Mouse (Mus musculus) layer of hippocampus, postnatal 14 days (tissue): ENCODE measurements at regions not wholly inside any gene's neighbourhood (a gene's known extent, or its start where the extent isn't known, plus 50 kb on each side); places are given as distances from the start of the nearest gene placed in this dataset.

Source experiments
- DNase-seq, 2 experiments: peaks; one replicate each; pipeline ENCODE4 v3.0.0; 2021 to 2022; ENCODE audit warnings: low spot score in 2 of 2, mixed read lengths in 1 of 2

DNA sequence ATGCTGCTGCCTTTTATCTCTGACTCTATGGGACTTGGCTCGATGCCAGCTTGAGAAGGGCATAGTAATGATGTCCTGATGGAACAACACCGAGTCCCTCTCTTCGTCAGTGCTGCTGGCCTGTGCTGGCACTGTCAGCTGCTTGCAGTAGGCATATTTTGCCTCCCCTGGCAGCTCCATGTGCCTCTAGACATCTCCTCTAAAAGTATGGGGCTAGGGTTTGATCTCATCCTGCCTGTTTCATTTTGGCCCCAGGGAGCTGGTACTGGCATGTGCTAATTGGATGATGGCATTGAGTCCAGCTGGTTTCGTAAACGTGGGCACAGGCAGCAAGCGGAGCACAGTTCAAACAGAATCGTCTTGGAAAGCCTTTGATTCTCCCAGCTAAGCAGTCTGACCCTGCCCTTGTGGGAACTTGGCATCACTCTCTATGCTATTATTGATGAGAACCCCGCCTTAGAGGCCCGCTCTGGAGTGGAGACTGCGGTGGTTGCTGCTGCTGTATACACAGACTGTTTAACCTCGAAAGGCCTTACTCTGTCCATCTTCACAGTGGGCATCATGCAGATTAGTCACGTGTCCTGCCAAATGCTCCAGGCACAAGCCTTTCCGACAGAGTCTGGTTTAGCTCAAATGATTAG is 153.0 kb upstream of the Ppp2r3a start:
- peak; percentile 43 to 69 for DNase-seq

DNA sequence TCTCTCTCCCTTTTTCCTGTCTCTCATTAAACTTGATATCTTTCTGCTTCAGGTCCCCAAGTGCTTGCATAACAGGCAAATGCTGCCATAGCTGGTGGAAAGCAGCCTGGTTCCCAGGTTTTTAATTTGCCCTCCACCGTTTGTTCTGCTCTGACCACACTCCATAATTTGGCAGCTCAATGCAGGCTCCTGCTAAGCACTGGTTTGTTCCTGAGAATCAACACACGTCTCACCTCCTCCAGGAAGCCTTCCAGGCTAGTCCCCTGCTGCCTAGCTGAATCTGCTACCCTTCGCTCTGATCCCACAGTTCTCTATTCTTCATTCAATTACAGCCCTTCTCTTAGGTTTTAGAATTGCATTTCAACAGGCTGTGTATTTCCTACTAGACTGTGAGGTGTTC is 152.4 kb upstream of the Ppp2r3a start:
- DNase-seq: no peak

DNA sequence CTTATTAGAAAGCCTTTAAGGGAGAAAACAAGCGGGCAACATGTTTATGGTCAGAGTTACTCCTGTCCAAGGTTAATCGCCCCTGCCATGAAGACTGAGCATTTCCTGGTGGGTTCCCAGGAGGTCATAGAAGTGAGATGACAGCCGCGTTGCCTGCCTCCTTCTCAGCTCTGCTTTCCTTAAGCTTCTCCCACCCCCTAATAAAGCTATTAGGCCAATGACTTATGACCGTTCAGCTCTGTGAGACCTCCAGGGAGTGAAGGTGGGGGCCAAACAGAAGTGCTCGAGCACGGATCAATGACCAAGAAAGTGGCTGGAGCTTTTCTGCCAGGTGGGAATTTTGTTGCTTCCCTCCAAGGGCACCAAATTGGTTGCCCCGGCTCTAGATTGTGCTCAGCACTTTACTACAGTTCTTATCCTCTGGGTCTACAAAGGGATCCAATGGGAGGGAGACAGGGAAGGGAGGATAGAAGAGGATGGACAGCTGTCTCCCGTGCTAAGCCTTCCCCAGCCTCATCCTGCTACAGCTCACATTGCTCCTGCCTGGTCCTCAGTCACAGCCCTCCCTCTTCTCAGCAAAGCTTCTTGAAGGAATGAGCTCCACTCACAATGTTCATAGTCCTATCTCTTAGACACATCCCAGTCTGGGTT is 151.1 kb upstream of the Ppp2r3a start:
- DNase-seq: no peak

DNA sequence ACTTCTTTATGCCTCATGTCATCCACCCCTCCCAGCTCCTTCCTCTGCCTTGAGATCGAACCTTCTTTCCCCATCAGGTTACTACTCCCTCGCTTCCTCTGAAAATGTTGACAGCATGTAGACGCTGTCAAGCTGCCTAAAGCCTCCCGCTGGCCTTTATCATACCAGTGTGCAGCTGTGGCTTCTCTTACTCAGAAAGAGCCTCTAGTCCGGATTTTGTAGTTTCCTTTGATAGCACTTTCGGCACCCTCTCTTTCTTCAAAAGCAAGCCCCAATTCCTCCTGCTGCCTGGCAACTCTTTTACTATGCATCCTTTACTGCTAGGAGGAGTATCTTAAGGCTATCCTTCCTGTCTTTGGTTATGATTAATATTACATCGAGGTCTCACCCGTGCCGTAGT is 149.8 kb upstream of the Ppp2r3a start:
- DNase-seq: no peak

DNA sequence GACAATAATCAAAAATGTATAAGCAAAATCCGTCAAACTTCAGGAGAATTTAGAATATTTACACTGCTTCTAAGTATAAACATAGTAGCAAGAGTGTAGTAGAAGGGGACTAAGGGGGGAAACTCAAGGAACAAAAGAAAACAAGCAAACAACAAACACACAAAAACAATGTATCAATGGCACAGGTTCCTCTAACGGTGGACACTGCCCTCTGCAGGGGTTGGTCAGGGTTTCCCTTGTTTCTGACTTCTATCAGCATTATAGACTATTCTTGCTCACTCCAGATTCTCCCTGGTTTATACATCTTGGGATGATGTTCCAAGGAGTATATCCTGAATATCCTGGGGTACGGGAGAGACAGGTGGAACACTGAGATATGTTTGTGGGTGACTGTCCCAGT is 147.3 kb upstream of the Ppp2r3a start:
- no peak for DNase-seq

DNA sequence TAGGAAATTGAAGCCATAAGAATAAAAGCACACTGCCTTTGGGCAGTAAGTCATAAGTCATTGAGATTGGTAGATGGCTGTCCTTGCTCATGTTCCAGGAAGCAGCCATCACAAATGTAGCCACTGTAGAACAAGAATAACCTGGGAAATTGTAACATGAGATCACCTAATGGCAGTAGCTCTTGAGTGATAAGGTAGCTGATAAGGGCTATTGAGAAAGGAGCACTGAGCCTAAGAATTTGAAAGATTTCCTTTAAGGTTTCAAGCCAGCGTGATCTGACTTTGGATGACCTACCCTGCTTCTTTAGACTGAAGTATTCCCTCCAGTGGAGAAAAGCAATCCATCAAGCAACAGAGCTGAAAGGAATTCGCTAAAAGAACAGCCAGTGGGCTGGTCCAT is 117.8 kb upstream of the Ppp2r3a start:
- DNase-seq: no peak

DNA sequence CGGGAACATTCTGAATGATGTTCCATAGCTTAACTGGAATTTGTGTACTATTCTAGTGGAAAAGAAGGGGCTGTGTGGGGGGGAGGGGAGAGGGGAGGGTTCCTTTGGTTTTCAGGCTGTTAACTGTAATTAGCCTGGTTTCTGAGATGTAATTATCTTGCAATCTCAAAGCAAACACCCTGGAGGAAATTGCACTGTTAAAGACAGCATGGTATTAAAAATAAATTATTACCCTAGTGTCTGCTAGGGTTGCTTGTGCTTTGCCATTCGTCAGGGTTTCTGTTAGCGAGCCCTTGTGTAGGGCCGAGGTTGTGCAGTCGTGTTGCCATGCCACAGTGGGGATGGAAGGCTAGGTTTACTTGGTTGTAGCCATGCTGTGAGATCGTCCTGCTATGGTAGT is 105.0 kb upstream of the Ppp2r3a start:
- DNase-seq: no peak

DNA sequence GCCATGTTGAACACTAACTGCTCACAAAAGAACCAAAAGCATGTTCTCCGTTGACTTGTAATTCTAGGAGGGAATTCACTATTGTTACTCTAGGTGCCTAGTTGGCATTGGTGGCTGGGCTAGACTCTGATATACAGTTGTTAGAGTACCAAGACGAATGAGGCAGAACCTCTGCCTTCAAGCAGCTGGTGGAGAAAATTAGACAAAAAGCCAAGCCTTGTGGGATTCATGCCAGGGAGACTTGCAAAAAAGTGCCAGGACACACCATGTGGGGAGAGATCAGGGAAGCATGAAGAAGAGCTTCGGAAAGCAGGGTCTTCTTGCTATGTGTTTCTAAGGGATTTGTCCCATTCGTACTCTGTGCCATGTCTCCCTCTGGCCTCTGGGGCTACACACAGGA is 97.2 kb upstream of the Ppp2r3a start:
- no peak for DNase-seq

DNA sequence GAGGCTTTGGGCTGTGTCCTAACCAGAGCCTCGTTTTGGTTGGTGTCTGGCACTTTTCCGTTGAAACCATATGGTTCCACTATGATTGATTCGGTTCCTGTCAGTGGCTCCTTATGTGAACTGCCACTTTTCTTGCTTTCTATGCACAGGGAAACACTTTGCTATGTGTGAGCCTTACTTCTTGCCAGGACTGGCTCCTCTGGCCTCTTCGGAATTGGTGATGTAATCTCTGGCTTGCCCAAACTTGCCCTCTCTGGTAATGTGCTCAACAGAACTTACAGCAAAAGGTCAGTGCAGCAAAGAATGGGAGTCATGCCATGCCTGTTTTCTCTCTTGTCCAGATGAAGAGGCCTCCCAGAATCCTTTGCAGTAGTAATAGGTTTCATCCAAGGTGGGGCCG is 91.3 kb upstream of the Ppp2r3a start:
- no peak for DNase-seq

DNA sequence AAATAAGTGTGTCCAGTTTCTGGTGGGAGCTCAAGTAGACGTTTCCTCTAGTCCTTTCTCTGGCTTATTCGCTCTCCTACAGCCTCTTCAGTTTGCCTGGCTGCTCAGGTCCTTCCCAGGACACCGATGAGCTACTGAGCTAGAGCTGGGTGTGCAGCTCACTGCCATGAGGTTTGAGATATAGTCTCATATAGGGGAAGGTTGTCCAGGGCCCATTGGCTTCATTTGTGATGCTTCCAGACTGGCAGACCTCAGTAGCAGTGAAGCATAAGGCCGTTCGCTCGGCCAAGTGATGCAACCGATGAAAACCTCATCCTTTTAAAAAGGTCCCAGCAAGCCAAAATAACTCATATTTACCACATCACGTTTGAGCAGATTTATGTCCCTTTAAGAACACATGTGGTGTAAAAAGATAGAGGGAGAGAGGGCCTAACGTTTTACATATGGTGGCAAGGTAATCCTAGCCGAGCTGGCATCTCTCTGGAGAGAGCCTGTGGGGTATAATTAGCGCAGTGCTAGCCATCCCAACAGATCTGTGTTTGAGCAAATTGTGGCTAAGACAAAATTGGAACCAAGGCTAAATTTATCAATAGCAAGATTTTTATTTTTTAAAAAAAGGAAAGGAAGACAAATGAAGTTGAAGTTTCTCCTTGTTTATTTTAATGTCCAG is 89.3 kb upstream of the Ppp2r3a start:
- DNase-seq: no peak

DNA sequence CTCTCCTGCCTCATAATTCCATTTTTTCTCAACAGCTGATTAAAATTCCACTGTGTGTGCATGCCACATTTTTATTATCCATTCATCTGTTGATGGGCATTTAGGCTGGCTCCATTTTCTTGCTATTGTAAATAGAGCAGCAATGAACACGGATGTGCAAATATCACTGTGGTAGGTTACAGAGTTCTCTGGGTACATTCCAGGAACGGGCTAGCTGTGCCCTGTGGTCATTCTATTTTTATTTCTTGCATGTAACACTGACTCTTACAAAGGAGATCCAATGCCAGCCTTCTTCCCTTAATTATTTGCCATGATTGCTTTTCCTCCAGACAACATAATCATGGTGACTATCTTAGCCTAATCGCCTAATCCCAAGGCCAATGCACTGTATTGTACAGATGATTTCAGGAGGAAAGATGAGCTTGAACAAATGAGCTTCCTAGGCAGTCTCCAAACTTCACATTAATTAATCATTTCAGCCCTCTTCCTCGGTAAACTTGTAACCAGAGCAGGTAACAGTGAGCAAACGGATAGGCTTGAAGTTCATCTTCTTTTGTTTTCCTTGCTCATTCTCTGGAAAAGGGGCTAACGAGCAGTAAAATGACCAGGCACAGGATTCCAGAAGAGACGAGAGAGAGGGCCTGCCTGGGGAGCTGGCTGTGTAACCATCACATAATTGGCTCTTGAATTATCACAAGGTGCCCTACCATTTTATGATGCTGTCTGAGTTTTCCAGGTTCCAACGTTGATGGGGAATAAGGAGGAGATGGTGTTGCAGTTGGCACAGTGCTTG is 77.6 kb upstream of the Ppp2r3a start:
- DNase-seq: no peak

DNA sequence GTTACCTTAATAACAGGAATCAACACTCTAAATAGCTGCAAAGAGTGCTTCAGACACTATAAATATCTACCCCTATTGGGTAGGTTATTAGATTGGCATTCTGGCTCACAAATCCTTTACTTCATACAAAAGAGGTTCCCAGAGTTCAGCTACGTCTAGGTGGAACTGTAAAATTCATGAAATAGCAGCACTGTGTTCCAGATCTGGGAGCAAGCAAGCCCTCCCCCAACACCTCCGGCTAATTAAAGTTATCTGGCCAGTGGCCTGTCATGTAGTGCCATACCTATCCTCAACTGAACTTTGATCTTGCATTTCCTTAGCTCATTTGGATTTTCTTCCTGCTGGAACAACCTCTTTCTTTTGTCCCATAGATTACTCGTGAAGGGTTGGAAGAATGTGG is 75.4 kb upstream of the Ppp2r3a start:
- no peak for DNase-seq

DNA sequence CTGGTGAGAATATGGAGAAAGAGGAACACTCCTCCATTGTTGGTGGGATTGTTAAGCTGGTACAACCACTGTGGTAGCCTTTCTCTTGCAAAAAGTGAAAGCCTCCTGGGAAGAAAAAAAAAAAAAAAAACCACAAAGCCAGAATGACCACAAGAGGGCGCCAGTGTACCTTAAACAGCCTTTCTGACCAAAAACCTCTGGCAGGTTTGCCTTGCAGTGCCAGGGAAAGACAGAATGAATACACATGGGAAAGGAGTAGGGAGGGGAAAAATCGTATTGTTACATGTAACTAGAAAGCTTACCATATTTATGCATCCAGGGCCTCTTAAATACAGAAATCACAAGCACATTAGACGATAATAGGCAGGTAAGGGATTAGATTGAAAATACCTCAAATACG is 62.4 kb upstream of the Ppp2r3a start:
- peak; percentile 47 to 74 for DNase-seq

DNA sequence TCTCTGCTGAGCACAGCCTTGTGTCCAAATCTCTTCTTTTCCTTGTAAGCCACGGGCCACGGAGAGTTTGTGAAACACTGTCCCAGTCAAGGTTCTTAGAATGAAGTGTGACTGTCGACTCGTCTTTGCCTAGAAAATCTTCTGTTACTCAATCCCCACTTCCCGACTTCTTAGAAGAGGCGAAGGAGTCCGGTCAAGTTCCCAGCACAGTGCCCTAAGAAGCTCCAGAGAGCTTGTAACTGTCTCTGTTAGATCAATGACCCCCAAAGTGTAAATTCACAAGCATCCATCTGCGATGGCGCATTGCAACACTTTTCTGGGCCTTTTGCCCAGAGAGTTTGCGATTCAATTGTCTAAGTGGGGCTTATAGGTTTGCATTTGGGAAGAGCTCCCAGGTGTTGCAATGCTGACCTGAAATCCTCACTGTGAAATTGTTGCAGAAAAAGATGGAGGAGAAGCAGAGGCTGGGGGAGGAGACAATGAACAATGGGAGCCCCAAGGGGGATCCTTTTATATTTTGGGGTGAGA is 54.9 kb upstream of the Ppp2r3a start:
- no peak for DNase-seq

DNA sequence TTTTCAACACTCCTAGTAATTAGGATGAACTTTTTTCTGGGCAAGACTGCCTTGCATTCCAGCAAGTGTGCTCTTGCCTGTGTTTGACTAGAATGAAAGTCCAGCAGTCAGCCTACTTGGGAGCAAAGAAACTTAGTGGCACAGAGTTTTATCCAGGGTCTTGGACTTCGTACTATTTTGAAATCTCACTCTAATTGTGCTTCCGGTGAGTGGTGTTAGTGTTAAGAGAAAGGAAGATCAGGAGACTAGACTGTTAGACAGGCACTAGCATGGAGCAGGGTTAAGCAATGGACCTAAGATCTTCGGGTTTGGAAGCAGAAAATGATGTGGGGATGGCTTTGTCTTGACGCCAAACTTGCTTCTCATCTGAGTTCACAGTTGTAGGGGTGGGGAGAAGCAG is 54.1 kb upstream of the Ppp2r3a start:
- DNase-seq: no peak
